Mouse (Mus musculus): ENCODE data around the gene Sorcs2.
A peak's percentile ranks its signal among the peaks of the same experiment; 100 is the strongest.

Sorcs2 gene

GRCm38 (mm10) chr5:36358161-36358560, 39.8 kb downstream of the Sorcs2 start:
- no peak for DNase-seq (ENCODE audit: low read depth)

GRCm38 (mm10) chr5:36356659-36357058, 41.3 kb downstream of the Sorcs2 start:
- DNase-seq (ENCODE audit: low read depth), result peak; percentile 71

GRCm38 (mm10) chr5:36355683-36356082, 42.3 kb downstream of the Sorcs2 start:
- DNase-seq (ENCODE audit: low read depth), result no peak

- DNase-seq (ENCODE audit: low read depth), result peak; percentile 63
These were observed 44.3 kb downstream of the Sorcs2 start for GRCm38 (mm10) chr5:36353679-36354078.

GRCm38 (mm10) chr5:36353194-36353593, 44.7 kb downstream of the Sorcs2 start:
- no peak for DNase-seq (ENCODE audit: low read depth)

- DNase-seq (ENCODE audit: low read depth), result no peak
These were observed 51.2 kb downstream of the Sorcs2 start for GRCm38 (mm10) chr5:36346698-36347097.

- DNase-seq (ENCODE audit: low read depth), result no peak
These were observed 58.7 kb downstream of the Sorcs2 start for GRCm38 (mm10) chr5:36339283-36339682.

GRCm38 (mm10) chr5:36336252-36336651, 61.7 kb downstream of the Sorcs2 start:
- DNase-seq (ENCODE audit: low read depth), result no peak

GRCm38 (mm10) chr5:36335661-36336060, 62.3 kb downstream of the Sorcs2 start:
- no peak for DNase-seq (ENCODE audit: low read depth)

GRCm38 (mm10) chr5:36334227-36334626, 63.7 kb downstream of the Sorcs2 start:
- no peak for DNase-seq (ENCODE audit: low read depth)

- DNase-seq (ENCODE audit: low read depth), result no peak
These were observed 67.3 kb downstream of the Sorcs2 start for GRCm38 (mm10) chr5:36330472-36331155.

GRCm38 (mm10) chr5:36326057-36327010, 71.6 kb downstream of the Sorcs2 start:
- DNase-seq (ENCODE audit: low read depth), result no peak

- no peak for DNase-seq (ENCODE audit: low read depth)
These were observed 73.8 kb downstream of the Sorcs2 start for GRCm38 (mm10) chr5:36324140-36324572.

- DNase-seq (ENCODE audit: low read depth), result peak; percentile 86
These were observed 74.4 kb downstream of the Sorcs2 start for GRCm38 (mm10) chr5:36323526-36323925.

- DNase-seq (ENCODE audit: low read depth), result no peak
These were observed 76.4 kb downstream of the Sorcs2 start for GRCm38 (mm10) chr5:36321581-36321980.

- no peak for DNase-seq (ENCODE audit: low read depth)
These were observed 77.3 kb downstream of the Sorcs2 start for GRCm38 (mm10) chr5:36320667-36321066.

- no peak for DNase-seq (ENCODE audit: low read depth)
These were observed 80.1 kb downstream of the Sorcs2 start for GRCm38 (mm10) chr5:36317641-36318368.

GRCm38 (mm10) chr5:36315106-36315505, 82.8 kb downstream of the Sorcs2 start:
- peak; percentile 14 for DNase-seq (ENCODE audit: low read depth)

GRCm38 (mm10) chr5:36313353-36314079, 84.4 kb downstream of the Sorcs2 start:
- DNase-seq (ENCODE audit: low read depth), result peak; percentile 50

- DNase-seq (ENCODE audit: low read depth), result peak; percentile 25
These were observed 85.0 kb downstream of the Sorcs2 start for GRCm38 (mm10) chr5:36312926-36313325.

GRCm38 (mm10) chr5:36304299-36304980, 93.5 kb downstream of the Sorcs2 start:
- no peak for DNase-seq (ENCODE audit: low read depth)
